Mouse (Mus musculus) CH12.LX (cell line): ENCODE results near the gene Fam209. TPM values are rescaled to one million over a fixed set of nuclear protein-coding genes. Genes with fewer than 3 reads are reported as not detected.

Source experiments
- DNase-seq: peaks from one replicate; pipeline ENCODE4 v3.0.0-alpha.2; 2013; ENCODE audit errors: extremely low read depth
- H3K27ac ChIP-seq: 2 replicates; pipeline ENCODE4 v1.5.1; 2012; ENCODE audit warnings: low read depth, mild to moderate bottlenecking, control low read depth, moderate library complexity; ENCODE audit not compliant: insufficient read depth
- H3K27me3 ChIP-seq: replicated peaks from 2 replicates; pipeline ENCODE3; 2012; ENCODE audit warnings: inconsistent platforms
- H3K36me3 ChIP-seq, 2 experiments: replicated peaks in 1 of 2; 2 replicates each; pipeline versions ENCODE3 to v1.6.1; 2012; ENCODE audit warnings: inconsistent platforms in 1 of 2, low read length in 1 of 2, mild to moderate bottlenecking in 1 of 2, mixed read lengths in 1 of 2, moderate library complexity in 1 of 2; ENCODE audit not compliant: control insufficient read depth in 1 of 2, insufficient read depth in 1 of 2
- H3K4me1 ChIP-seq, 2 experiments: 2 replicates each; pipeline ENCODE4 v1.6.1; 2012; ENCODE audit warnings: inconsistent platforms in 1 of 2, moderate library complexity in 1 of 2; ENCODE audit not compliant: insufficient read depth in 2 of 2, control insufficient read depth in 1 of 2
- H3K4me2 ChIP-seq: 2 replicates; pipeline ENCODE4 v1.6.1; 2012; ENCODE audit warnings: low read depth, mild to moderate bottlenecking, control low read depth; ENCODE audit not compliant: poor library complexity, insufficient read depth, severe bottlenecking
- H3K4me3 ChIP-seq, 3 experiments: fragments of 150-350 bp in 1 of 3; sonication (generic) in 1 of 3; replicated peaks in 1 of 3; 2 replicates each; pipeline versions ENCODE3 to v1.5.1; 2011 to 2012; ENCODE audit warnings: low read depth in 2 of 3, low read length in 2 of 3, mild to moderate bottlenecking in 2 of 3, moderate library complexity in 2 of 3, control low read depth in 1 of 3, improper control_type of control experiment in 1 of 3, inconsistent platforms in 1 of 3, mixed read lengths in 1 of 3; ENCODE audit not compliant: poor library complexity in 1 of 3
- H3K79me2 ChIP-seq: replicated peaks from 2 replicates; pipeline ENCODE4 v1.6.1; 2012; ENCODE audit warnings: mild to moderate bottlenecking, moderate library complexity; ENCODE audit not compliant: control insufficient read depth, poor library complexity, insufficient read depth, severe bottlenecking; ENCODE audit errors: extremely low read depth
- H3K9ac ChIP-seq: 2 replicates; pipeline ENCODE4 v1.6.1; 2012; ENCODE audit warnings: low read depth, mild to moderate bottlenecking, control low read depth, moderate library complexity; ENCODE audit not compliant: insufficient read depth
- H3K9me3 ChIP-seq: replicated peaks from 2 replicates; pipeline ENCODE3; 2012; ENCODE audit warnings: low read length, inconsistent platforms, mixed read lengths
- CHD1 ChIP-seq: IDR thresholded peaks from 2 replicates; pipeline ENCODE4 v1.6.1; 2012; ENCODE audit warnings: low read depth, low read length, improper control_type of control experiment, inconsistent platforms
- CHD2 ChIP-seq: IDR thresholded peaks from 2 replicates; pipeline ENCODE4 v1.6.1; 2011; ENCODE audit warnings: low read length, improper control_type of control experiment
- CTCF ChIP-seq, 2 experiments: IDR thresholded peaks in 1 of 2; conservative IDR thresholded peaks in 1 of 2; 2 replicates each; pipeline ENCODE4 v1.5.1; 2011 to 2012; ENCODE audit warnings: low read depth in 2 of 2, low read length in 2 of 2, improper control_type of control experiment in 1 of 2, inconsistent platforms in 1 of 2, mild to moderate bottlenecking in 1 of 2, moderate library complexity in 1 of 2
- E2F4 ChIP-seq: IDR thresholded peaks from 2 replicates; pipeline ENCODE4 v1.6.1; 2011; ENCODE audit warnings: low read depth, low read length, improper control_type of control experiment; ENCODE audit not compliant: insufficient replicate concordance
- ELF1 ChIP-seq: IDR thresholded peaks from 2 replicates; pipeline ENCODE4 v1.6.1; 2014; ENCODE audit warnings: low read depth, mild to moderate bottlenecking, inconsistent platforms, low read length, improper control_type of control experiment
- EP300 ChIP-seq: IDR thresholded peaks from 2 replicates; pipeline ENCODE4 v1.6.1; 2011; ENCODE audit warnings: low read length, improper control_type of control experiment
- ETS1 ChIP-seq: conservative IDR thresholded peaks from 2 replicates; pipeline ENCODE4 v1.6.1; 2012; ENCODE audit warnings: low read depth, mild to moderate bottlenecking, inconsistent platforms, low read length, improper control_type of control experiment, moderate library complexity
- GABPA ChIP-seq: IDR thresholded peaks from 2 replicates; pipeline ENCODE4 v1.6.1; 2012; ENCODE audit warnings: low read depth, low read length, improper control_type of control experiment, inconsistent platforms; ENCODE audit not compliant: insufficient replicate concordance
- IRF4 ChIP-seq: IDR thresholded peaks from 2 replicates; pipeline ENCODE4 v1.6.1; 2014; ENCODE audit warnings: low read depth, mild to moderate bottlenecking, inconsistent platforms, low read length, improper control_type of control experiment
- JUN ChIP-seq: IDR thresholded peaks from 2 replicates; pipeline ENCODE4 v1.6.1; 2011; ENCODE audit warnings: low read depth, mild to moderate bottlenecking, low read length, improper control_type of control experiment, moderate library complexity; ENCODE audit not compliant: insufficient read depth
- JUND ChIP-seq: conservative IDR thresholded peaks from 2 replicates; pipeline ENCODE4 v1.6.1; 2011; ENCODE audit warnings: low read depth, low read length, improper control_type of control experiment
- MAFK ChIP-seq: IDR thresholded peaks from 2 replicates; pipeline ENCODE4 v1.6.1; 2011; ENCODE audit warnings: low read length, improper control_type of control experiment; ENCODE audit not compliant: insufficient replicate concordance
- MAX ChIP-seq: IDR thresholded peaks from 2 replicates; pipeline ENCODE4 v1.6.1; 2011; ENCODE audit warnings: low read length, improper control_type of control experiment
- MAZ ChIP-seq: IDR thresholded peaks from 2 replicates; pipeline ENCODE4 v1.6.1; 2012; ENCODE audit warnings: low read depth, mild to moderate bottlenecking, inconsistent platforms, low read length, improper control_type of control experiment, moderate library complexity
- MEF2A ChIP-seq: IDR thresholded peaks from 2 replicates; pipeline ENCODE4 v1.6.1; 2014; ENCODE audit warnings: low read depth, mild to moderate bottlenecking, inconsistent platforms, low read length, improper control_type of control experiment, borderline replicate concordance
- MXI1 ChIP-seq: IDR thresholded peaks from 2 replicates; pipeline ENCODE4 v1.6.1; 2011; ENCODE audit warnings: mild to moderate bottlenecking, low read depth, low read length, improper control_type of control experiment
- NELFE ChIP-seq: IDR thresholded peaks from 2 replicates; pipeline ENCODE4 v1.6.1; 2011; ENCODE audit warnings: low read depth, low read length, improper control_type of control experiment
- POLR2A ChIP-seq: IDR thresholded peaks from 2 replicates; pipeline ENCODE4 v1.6.1; 2011; ENCODE audit warnings: low read depth, mild to moderate bottlenecking, improper control_type of control experiment, low read length
- POLR2AphosphoS2 ChIP-seq: IDR thresholded peaks from 2 replicates; pipeline ENCODE4 v1.6.1; 2011; ENCODE audit warnings: low read depth, low read length, improper control_type of control experiment
- RAD21 ChIP-seq: IDR thresholded peaks from 2 replicates; pipeline ENCODE4 v1.6.1; 2011; ENCODE audit warnings: low read depth, mild to moderate bottlenecking, low read length, improper control_type of control experiment, moderate library complexity
- SIN3A ChIP-seq: IDR thresholded peaks from 2 replicates; pipeline ENCODE4 v1.6.1; 2012; ENCODE audit warnings: low read length, improper control_type of control experiment, inconsistent platforms
- TCF12 ChIP-seq: IDR thresholded peaks from 2 replicates; pipeline ENCODE4 v1.6.1; 2014; ENCODE audit warnings: low read depth, mild to moderate bottlenecking, inconsistent platforms, low read length, improper control_type of control experiment
- UBTF ChIP-seq: IDR thresholded peaks from 2 replicates; pipeline ENCODE4 v1.6.1; 2012; ENCODE audit warnings: low read depth, mild to moderate bottlenecking, inconsistent platforms, low read length, improper control_type of control experiment, moderate library complexity
- USF1 ChIP-seq: IDR thresholded peaks from 2 replicates; pipeline ENCODE4 v1.6.1; 2014; ENCODE audit warnings: low read depth, mild to moderate bottlenecking, inconsistent platforms, low read length, improper control_type of control experiment
- USF2 ChIP-seq: conservative IDR thresholded peaks from 2 replicates; pipeline ENCODE4 v1.6.1; 2011; ENCODE audit warnings: low read depth, low read length, improper control_type of control experiment
- ZC3H11A ChIP-seq: IDR thresholded peaks from 2 replicates; pipeline ENCODE4 v1.6.1; 2012; ENCODE audit warnings: low read depth, mild to moderate bottlenecking, inconsistent platforms, low read length, improper control_type of control experiment
- ZKSCAN1 ChIP-seq: IDR thresholded peaks from 2 replicates; pipeline ENCODE4 v1.6.1; 2012; ENCODE audit warnings: low read depth, inconsistent platforms, low read length, improper control_type of control experiment, borderline replicate concordance
- ZNF384 ChIP-seq: IDR thresholded peaks from 2 replicates; pipeline ENCODE4 v1.6.1; 2012; ENCODE audit warnings: low read depth, low read length, improper control_type of control experiment, inconsistent platforms
- dilution Hi-C: fragments of 300-500 bp; cut with MboI; formaldehyde crosslinking; loops from 2 replicates; pipeline ENCODE4 v1.14.3; 2020; ENCODE audit warnings: low sequenced_read_pairs; ENCODE audit not compliant: extremely low pct_unique_long_range_greater_than_20kb, extremely low pct_ligation_motif_present
- in situ Hi-C: fragments of 300-500 bp; cut with MboI; formaldehyde crosslinking; loops from 3 replicates; pipeline ENCODE4 v1.14.3; 2019; ENCODE audit warnings: low sequenced_read_pairs, low pct_ligation_motif_present, low pct_unique_long_range_greater_than_20kb, mixed read lengths
- polyA plus RNA-seq: library from polyadenylated mRNA; unstranded; fragments of >175 nt; gene quantifications from 2 replicates; pipeline ENCODE4 v1.2.1, GENCODE M21; 2012; ENCODE audit warnings: low read depth; ENCODE audit not compliant: insufficient read length
- total RNA-seq, 2 experiments: library from RNA; depleted of rRNA; stranded (reverse); fragments of 300-350 nt in 1 of 2; fragments of >200 nt in 1 of 2; gene quantifications; 2 replicates each; pipeline ENCODE4 v1.2.3; 2012 to 2014

The Fam209 gene
- total and polyA plus RNA-seq, 3 experiments = 0.25 to 1.2 TPM; not detected in 1

GRCm38 (mm10) chr2:172452031-172452430 is 20.3 kb upstream of the Fam209 start:
- dilution Hi-C loops = no loop called here
- TF ChIP-seq POLR2A = no peak
- no peak for TF ChIP-seq JUN
- no peak for TF ChIP-seq MEF2A
- no peak overlapping the region for H3K4me3 ChIP-seq
- no peak overlapping the region for H3K9ac ChIP-seq
- DNase-seq = no peak
- no peaks in the 10 kb centered on the region for H3K27me3 ChIP-seq
- no peaks in the 10 kb centered on the region for H3K4me1 ChIP-seq
- in situ Hi-C loops = no loop called here
- H3K36me3 ChIP-seq = peaks cover 85 to 98% of the 10 kb centered on the region in 2 experiments
- H3K27ac ChIP-seq = no peak overlapping the region
- no peaks in the 10 kb centered on the region for H3K9me3 ChIP-seq
- no peaks in the 10 kb centered on the region for H3K79me2 ChIP-seq
- H3K4me2 ChIP-seq = no peak overlapping the region

- Histone ChIP-seq H3K79me2 (no peaks in the 10 kb centered on the region), H3K36me3 (peaks cover 85 to 98% of the 10 kb centered on the region in 2 experiments), H3K4me1 (no peaks in the 10 kb centered on the region), H3K9ac (no peak overlapping the region)
- in situ Hi-C loops = no loop called here
- no peak for DNase-seq
- dilution Hi-C loops = no loop called here
- TF ChIP-seq IRF4 (no peak), MAX (no peak), ZC3H11A (no peak), E2F4 (no peak), ZKSCAN1 (no peak), SIN3A (no peak), USF2 (no peak), JUND (no peak), MAZ (no peak), TCF12 (no peak), CTCF (conservative IDR thresholded peaks at IDR 0.05 in 1 of 2, IDR thresholded peaks at IDR 0.05 in 1 of 2; ENCODE audit: low read depth in 2 of 2, low read length in 2 of 2) (no peak), POLR2AphosphoS2 (no peak)
- TF ChIP-seq, all 38 proteins: peak for 0
- no peak overlapping the region for H3K4me3 ChIP-seq
- H3K4me2 ChIP-seq = no peak overlapping the region
- H3K27me3 ChIP-seq = no peaks in the 10 kb centered on the region
- no peak overlapping the region for H3K27ac ChIP-seq
- no peaks in the 10 kb centered on the region for H3K9me3 ChIP-seq
Observed at GRCm38 (mm10) chr2:172452458-172452857, 19.9 kb upstream of the Fam209 start.

- Histone ChIP-seq H3K79me2 (no peaks in the 10 kb centered on the region), H3K27ac (no peak within 1 kb of the TSS), H3K4me1 (no peaks in the 10 kb centered on the region), H3K9me3 (no peaks in the 10 kb centered on the region), H3K36me3 (peaks cover 72 to 89% of the 10 kb centered on the region in 2 experiments), H3K4me3 (no peak within 1 kb of the TSS), H3K4me2 (no peak within 1 kb of the TSS), H3K27me3 (no peaks in the 10 kb centered on the region), H3K9ac (no peak within 1 kb of the TSS)
- no peak for DNase-seq
- dilution Hi-C loops (no loop called here), in situ Hi-C loops (no loop called here)
- TF ChIP-seq ELF1 (no peak), MXI1 (no peak), NELFE (no peak), ZNF384 (no peak), UBTF (no peak), USF1 (no peak), POLR2AphosphoS2 (no peak), CHD2 (no peak), ETS1 (no peak), ZC3H11A (no peak), EP300 (no peak), GABPA (no peak), CHD1 (no peak), MAFK (no peak), RAD21 (no peak)
Observed at GRCm38 (mm10) chr2:172458496-172458895, 13.8 kb upstream of the Fam209 start, which contains the start of gene Gcnt7. Gcnt7 (minus strand) TSS chr2:172458596.
